9 mouse cellular contexts compared by ENCODE assay signal in the genomic region with DNA sequence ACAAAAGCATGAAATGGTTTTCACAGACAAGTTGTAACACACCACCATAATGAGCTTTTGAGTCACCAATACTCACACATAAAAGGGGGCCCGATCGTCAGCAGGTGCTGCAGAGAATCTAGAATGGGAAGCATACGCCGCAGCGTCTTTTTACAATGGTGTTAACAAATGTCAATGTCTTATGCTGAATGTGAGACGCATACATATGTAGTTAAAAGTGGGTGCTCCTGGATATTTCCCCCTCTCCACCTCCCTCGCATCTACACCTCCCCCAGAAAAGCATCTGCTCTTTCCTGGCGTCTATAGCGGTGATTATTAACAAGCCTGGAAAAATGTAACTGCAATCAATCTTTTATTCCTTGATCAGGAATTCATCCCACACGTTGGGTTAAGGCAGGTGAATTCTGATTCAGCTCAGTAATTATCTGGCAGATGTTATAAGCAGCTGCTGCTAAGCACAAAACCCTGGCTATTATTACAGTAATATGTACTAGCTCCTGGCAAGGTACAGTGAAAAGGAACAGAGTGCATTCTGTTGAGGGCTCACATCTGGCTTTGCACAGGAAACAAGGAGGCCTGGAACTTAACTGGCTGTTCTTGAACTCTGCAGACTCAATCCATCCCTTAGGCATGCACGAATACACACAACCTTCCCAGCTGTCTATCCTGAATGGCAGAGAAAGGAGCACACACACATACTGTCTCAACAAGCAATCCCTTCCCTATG.
DNase-seq lines count a peak whose midpoint lies in the region; ATAC-seq lines count a peak whose summit lies in the region.
"Had no signal": no experiment of that assay in that cellular context is flagged by ENCODE, and none has a peak within 500 bp of the region (broad histone marks: within the 10 kb centered on the region; RNA-seq: fewer than 3 reads in every experiment).

No protein-coding gene starts in this region.

- DNase-seq in midbrain, embryonic 11.5 days (ENCODE audit: low spot score, missing footprints) = no peak
- no peak for DNase-seq in midbrain, embryonic 10.5 days (ENCODE audit: low spot score)
- DNase-seq in left cerebral cortex, postnatal 14 days (ENCODE audit: low spot score in 2 of 2) = peak; percentile 49 to 52
- DNase-seq in skeletal muscle tissue, adult 2 months (ENCODE audit: low read depth, low spot score) = peak; percentile 25
- no peak for DNase-seq in retina, postnatal 1 day
- DNase-seq in cerebellum, postnatal 14 days = no peak
- DNase-seq in heart, postnatal 25 days (ENCODE audit: low spot score) = no peak

- no peaks in the 10 kb centered on the region for H3K9me3 ChIP-seq in midbrain, embryonic 11.5 days (ENCODE audit: control insufficient read depth, low read length)
- no peaks in the 10 kb centered on the region for H3K9me3 ChIP-seq in midbrain, embryonic 10.5 days (replicated peaks)
- no peaks in the 10 kb centered on the region for H3K9me3 ChIP-seq in hindbrain, embryonic 13.5 days

- 66% methylated on average over 11 of the region's 11 CpGs for WGBS in midbrain, embryonic 11.5 days
- 78% methylated on average over 11 of the region's 11 CpGs for WGBS in midbrain, embryonic 10.5 days
- WGBS in hindbrain, embryonic 13.5 days = 53% methylated on average over 11 of the region's 11 CpGs

- no peak overlapping the region for H3K4me2 ChIP-seq in midbrain, embryonic 11.5 days
- H3K4me2 ChIP-seq in hindbrain, embryonic 13.5 days = no peak overlapping the region

- 0 out of 2 replicates have a peak, but pooled peaks cover 2% of the 10 kb centered on the region for H3K36me3 ChIP-seq in midbrain, embryonic 11.5 days (ENCODE audit: control insufficient read depth, insufficient read depth, low read length)
- H3K36me3 ChIP-seq in midbrain, embryonic 10.5 days = peaks cover 19% of the 10 kb centered on the region
- H3K36me3 ChIP-seq in hindbrain, embryonic 13.5 days = no peaks in the 10 kb centered on the region

- H3K27me3 ChIP-seq in midbrain, embryonic 11.5 days (ENCODE audit: control insufficient read depth, insufficient read depth, low read length) = no peaks in the 10 kb centered on the region
- H3K27me3 ChIP-seq in midbrain, embryonic 10.5 days (ENCODE audit: low read depth, poor library complexity, severe bottlenecking) = no peaks in the 10 kb centered on the region
- H3K27me3 ChIP-seq in hindbrain, embryonic 13.5 days = no peaks in the 10 kb centered on the region

- peak overlapping the region; percentile 35; the same call in 1 of the 2 replicates for H3K27ac ChIP-seq in midbrain, embryonic 11.5 days (ENCODE audit: low read depth, low read length)
- no peak overlapping the region for H3K27ac ChIP-seq in midbrain, embryonic 10.5 days (replicated peaks)
- H3K27ac ChIP-seq in hindbrain, embryonic 13.5 days = peak overlapping the region; percentile 60
- H3K27ac ChIP-seq: liver, embryonic 14.5 days had no signal

- peak; percentile 48 for ATAC-seq in midbrain, embryonic 11.5 days (ENCODE audit: low FRiP score)
- ATAC-seq in hindbrain, embryonic 13.5 days (ENCODE audit: low FRiP score) = peak; percentile 65

- H3K4me3 ChIP-seq in midbrain, embryonic 11.5 days (ENCODE audit: low read depth, low read length) = no peak overlapping the region
- H3K4me3 ChIP-seq in midbrain, embryonic 10.5 days = no peak overlapping the region
- H3K4me3 ChIP-seq in hindbrain, embryonic 13.5 days = no peak overlapping the region

- intact Hi-C loops in left cerebral cortex, postnatal 14 days (cut with DNase I) = no loop called here
- intact Hi-C loops in heart, postnatal 25 days (cut with DNase I) = no loop called here

- H3K9ac ChIP-seq in midbrain, embryonic 11.5 days (ENCODE audit: low read length) = no peak overlapping the region
- H3K9ac ChIP-seq in hindbrain, embryonic 13.5 days = no peak overlapping the region
- H3K9ac ChIP-seq: liver, embryonic 14.5 days had no signal

- no peaks in the 10 kb centered on the region; the same call in 1 of the 2 replicates for H3K4me1 ChIP-seq in midbrain, embryonic 11.5 days (ENCODE audit: control insufficient read depth, insufficient read depth, low read length)
- H3K4me1 ChIP-seq in midbrain, embryonic 10.5 days = peaks cover 17% of the 10 kb centered on the region
- H3K4me1 ChIP-seq in hindbrain, embryonic 13.5 days (replicated peaks) = peaks cover 17% of the 10 kb centered on the region

Comparison
In these comparisons a context has a peak if more than half of its experiments do, and no peak if none do; other contexts are left out.
1. DNase-seq: peak in left cerebral cortex, postnatal 14 days (2 of 2) and skeletal muscle tissue, adult 2 months (single experiment); none in midbrain, embryonic 11.5 days (single experiment), midbrain, embryonic 10.5 days (single experiment), retina, postnatal 1 day (single experiment), cerebellum, postnatal 14 days (0 of 2) and heart, postnatal 25 days (single experiment).